Mouse (Mus musculus): ENCODE measurements around the gene Gabbr2. TPM values are rescaled to one million over a fixed set of nuclear protein-coding genes. Genes with fewer than 3 reads are reported as not detected.

The Gabbr2 gene
- polyA plus RNA-seq, 1 experiment = not detected

DNA sequence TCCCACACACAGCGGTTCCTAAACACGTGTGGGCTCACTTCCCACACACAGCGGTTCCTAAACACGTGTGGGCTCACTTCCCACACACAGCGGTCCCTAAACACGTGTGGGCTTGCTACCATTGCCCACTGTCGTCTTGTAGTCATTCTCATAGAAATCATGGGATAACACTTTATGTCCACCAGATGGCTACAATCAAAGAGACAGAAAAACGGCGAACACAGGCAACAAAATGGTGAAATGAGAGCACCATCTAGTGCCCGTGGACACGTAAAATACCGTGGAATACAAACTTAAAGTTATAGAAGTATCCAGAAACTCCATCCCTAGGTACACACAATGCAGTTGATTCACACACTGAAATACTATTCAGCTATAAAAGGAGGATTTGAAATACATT, 285.9 kb downstream of the Gabbr2 start:
- H3K9ac ChIP-seq (ENCODE audit: low read depth, poor library complexity, severe bottlenecking) = no peak overlapping the region
- TF ChIP-seq CTCF (IDR thresholded peaks at IDR 0.05; ENCODE audit: low read depth, low read length) = no peak
- H3K9me3 ChIP-seq (replicated peaks; ENCODE audit: control insufficient read depth, insufficient read depth, low read length, poor library complexity, severe bottlenecking) = no peaks in the 10 kb centered on the region
- no peaks in the 10 kb centered on the region for H3K4me1 ChIP-seq (ENCODE audit: control insufficient read depth, insufficient read depth, low read length)
- H3K4me3 ChIP-seq (ENCODE audit: low read depth, low read length) = no peak overlapping the region
- no peaks in the 10 kb centered on the region for H3K27me3 ChIP-seq (ENCODE audit: control insufficient read depth, insufficient read depth, low read length, poor library complexity, severe bottlenecking)
- no peak overlapping the region for H3K27ac ChIP-seq (ENCODE audit: insufficient read depth, low read length)
- no peaks in the 10 kb centered on the region for H3K36me3 ChIP-seq (ENCODE audit: control insufficient read depth, insufficient read depth, low read length, poor library complexity, severe bottlenecking)

DNA sequence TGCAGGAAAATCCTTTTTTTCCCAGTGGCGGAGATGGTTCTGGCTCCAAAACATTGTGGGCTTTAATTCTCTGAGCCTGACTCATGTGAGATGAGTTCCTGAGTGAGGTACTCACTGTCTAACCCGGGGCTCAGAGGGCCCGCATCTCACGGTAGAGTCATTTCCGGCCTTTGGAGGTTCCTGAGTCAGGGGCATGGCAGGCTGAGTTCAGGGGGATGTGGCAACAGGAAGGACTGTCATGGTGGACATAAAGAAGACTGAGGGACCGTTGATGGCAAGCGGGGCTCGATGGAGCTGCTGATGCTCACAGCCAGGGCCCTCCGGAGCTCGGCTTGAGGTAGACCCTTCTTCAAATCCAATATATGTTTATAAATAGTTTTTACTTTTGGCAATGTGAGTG, 288.5 kb downstream of the Gabbr2 start:
- H3K36me3 ChIP-seq (ENCODE audit: control insufficient read depth, insufficient read depth, low read length, poor library complexity, severe bottlenecking) = no peaks in the 10 kb centered on the region
- H3K4me1 ChIP-seq (ENCODE audit: control insufficient read depth, insufficient read depth, low read length) = no peaks in the 10 kb centered on the region
- no peak for TF ChIP-seq EP300 (IDR thresholded peaks at IDR 0.05; ENCODE audit: insufficient read depth, low read depth, low read length)
- no peak for TF ChIP-seq POLR2A (IDR thresholded peaks at IDR 0.05; ENCODE audit: insufficient read depth, low read length)
- no peak for TF ChIP-seq CTCF (IDR thresholded peaks at IDR 0.05; ENCODE audit: low read depth, low read length)
- H3K4me3 ChIP-seq (ENCODE audit: low read depth, low read length) = no peak overlapping the region
- no peaks in the 10 kb centered on the region for H3K27me3 ChIP-seq (ENCODE audit: control insufficient read depth, insufficient read depth, low read length, poor library complexity, severe bottlenecking)
- H3K27ac ChIP-seq (ENCODE audit: insufficient read depth, low read length) = no peak overlapping the region
- no peak overlapping the region for H3K9ac ChIP-seq (ENCODE audit: low read depth, poor library complexity, severe bottlenecking)
- H3K9me3 ChIP-seq (replicated peaks; ENCODE audit: control insufficient read depth, insufficient read depth, low read length, poor library complexity, severe bottlenecking) = no peaks in the 10 kb centered on the region

DNA sequence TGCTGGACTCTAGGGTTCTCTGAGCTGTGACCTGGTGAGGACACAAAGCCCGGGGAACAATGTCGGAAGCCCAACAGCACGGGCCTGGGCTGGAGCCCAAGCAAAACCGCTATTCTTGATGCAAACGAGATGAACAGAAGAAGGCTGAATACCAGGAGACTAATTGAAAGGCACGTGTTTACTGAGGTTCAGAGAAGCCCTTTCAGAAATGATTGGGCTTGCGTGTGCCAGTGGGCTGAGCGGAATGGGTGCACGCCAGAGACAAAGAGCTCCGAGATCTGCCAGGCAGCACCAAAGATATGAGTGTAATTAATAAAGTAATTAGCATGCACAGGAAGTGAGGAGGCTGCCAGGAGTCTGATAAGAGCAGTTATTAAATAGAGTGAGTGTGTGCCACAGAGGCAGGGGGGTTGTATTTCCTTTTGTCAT, 291.4 kb downstream of the Gabbr2 start:
- no peak for TF ChIP-seq EP300 (IDR thresholded peaks at IDR 0.05; ENCODE audit: insufficient read depth, low read depth, low read length)
- no peak for TF ChIP-seq POLR2A (IDR thresholded peaks at IDR 0.05; ENCODE audit: insufficient read depth, low read length)
- no peak for TF ChIP-seq CTCF (IDR thresholded peaks at IDR 0.05; ENCODE audit: low read depth, low read length)

DNA sequence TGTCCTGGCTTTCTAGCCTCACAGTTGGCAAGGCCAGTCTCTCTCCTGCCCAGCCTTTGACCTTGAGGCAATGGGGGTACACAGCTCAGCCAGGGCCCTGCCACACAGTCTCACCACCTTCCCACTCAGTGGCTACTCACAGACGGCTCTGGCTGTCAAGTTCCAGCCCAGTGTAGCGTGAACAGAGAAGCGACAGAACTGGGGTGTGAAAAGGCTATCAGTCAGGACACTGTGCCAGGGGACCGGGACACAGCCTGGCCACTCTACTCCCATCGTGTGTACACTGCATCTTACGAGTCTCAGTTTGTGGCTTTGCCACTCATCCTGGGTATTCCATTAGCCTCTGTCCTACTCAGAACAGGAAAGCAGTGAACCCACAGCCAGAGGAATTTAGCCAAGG, 295.2 kb downstream of the Gabbr2 start:
- H3K9ac ChIP-seq (ENCODE audit: low read depth, poor library complexity, severe bottlenecking) = no peak overlapping the region
- TF ChIP-seq POLR2A (IDR thresholded peaks at IDR 0.05; ENCODE audit: insufficient read depth, low read length) (no peak), CTCF (IDR thresholded peaks at IDR 0.05; ENCODE audit: low read depth, low read length) (no peak), EP300 (IDR thresholded peaks at IDR 0.05; ENCODE audit: insufficient read depth, low read depth, low read length) (no peak)
- H3K27me3 ChIP-seq (ENCODE audit: control insufficient read depth, insufficient read depth, low read length, poor library complexity, severe bottlenecking) = no peaks in the 10 kb centered on the region
- no peak overlapping the region for H3K4me3 ChIP-seq (ENCODE audit: low read depth, low read length)
- no peaks in the 10 kb centered on the region for H3K36me3 ChIP-seq (ENCODE audit: control insufficient read depth, insufficient read depth, low read length, poor library complexity, severe bottlenecking)
- H3K9me3 ChIP-seq (replicated peaks; ENCODE audit: control insufficient read depth, insufficient read depth, low read length, poor library complexity, severe bottlenecking) = no peaks in the 10 kb centered on the region
- H3K27ac ChIP-seq (ENCODE audit: insufficient read depth, low read length) = no peak overlapping the region
- no peaks in the 10 kb centered on the region for H3K4me1 ChIP-seq (ENCODE audit: control insufficient read depth, insufficient read depth, low read length)

More for the DNA sequence above, 291.4 kb downstream of the Gabbr2 start:
- Histone ChIP-seq H3K9me3 (replicated peaks; ENCODE audit: control insufficient read depth, insufficient read depth, low read length, poor library complexity, severe bottlenecking) (no peaks in the 10 kb centered on the region), H3K4me1 (ENCODE audit: control insufficient read depth, insufficient read depth, low read length) (no peaks in the 10 kb centered on the region), H3K36me3 (ENCODE audit: control insufficient read depth, insufficient read depth, low read length, poor library complexity, severe bottlenecking) (no peaks in the 10 kb centered on the region), H3K27me3 (ENCODE audit: control insufficient read depth, insufficient read depth, low read length, poor library complexity, severe bottlenecking) (no peaks in the 10 kb centered on the region), H3K9ac (ENCODE audit: low read depth, poor library complexity, severe bottlenecking) (no peak overlapping the region), H3K27ac (ENCODE audit: insufficient read depth, low read length) (no peak overlapping the region), H3K4me3 (ENCODE audit: low read depth, low read length) (no peak overlapping the region)

DNA sequence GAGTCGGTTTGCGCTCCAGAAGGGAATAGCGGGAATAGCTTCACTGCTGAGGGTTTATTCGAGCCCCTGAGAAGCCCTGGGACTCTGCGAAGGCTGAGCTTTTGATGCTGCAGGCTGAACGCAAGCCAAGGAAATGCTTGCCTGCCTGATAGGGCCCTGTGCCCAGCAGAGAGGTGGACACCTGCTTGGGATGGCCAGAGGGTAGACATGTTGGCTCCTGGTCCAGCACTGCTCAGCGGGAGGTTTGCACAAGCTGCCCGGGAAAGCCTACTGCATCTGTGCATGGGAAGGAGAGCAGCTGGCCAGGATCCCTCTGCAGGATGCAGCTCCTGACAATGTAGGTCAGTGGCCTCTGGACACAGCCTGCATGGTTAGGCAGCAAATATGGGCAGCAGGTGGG, 301.1 kb downstream of the Gabbr2 start:
- H3K27ac ChIP-seq (ENCODE audit: insufficient read depth, low read length) = no peak overlapping the region
- no peaks in the 10 kb centered on the region for H3K4me1 ChIP-seq (ENCODE audit: control insufficient read depth, insufficient read depth, low read length)
- H3K4me3 ChIP-seq (ENCODE audit: low read depth, low read length) = no peak overlapping the region
- no peak overlapping the region for H3K9ac ChIP-seq (ENCODE audit: low read depth, poor library complexity, severe bottlenecking)
- TF ChIP-seq POLR2A (IDR thresholded peaks at IDR 0.05; ENCODE audit: insufficient read depth, low read length) (no peak), CTCF (IDR thresholded peaks at IDR 0.05; ENCODE audit: low read depth, low read length) (no peak), EP300 (IDR thresholded peaks at IDR 0.05; ENCODE audit: insufficient read depth, low read depth, low read length) (no peak)
- no peaks in the 10 kb centered on the region for H3K9me3 ChIP-seq (replicated peaks; ENCODE audit: control insufficient read depth, insufficient read depth, low read length, poor library complexity, severe bottlenecking)
- no peaks in the 10 kb centered on the region for H3K36me3 ChIP-seq (ENCODE audit: control insufficient read depth, insufficient read depth, low read length, poor library complexity, severe bottlenecking)
- no peaks in the 10 kb centered on the region for H3K27me3 ChIP-seq (ENCODE audit: control insufficient read depth, insufficient read depth, low read length, poor library complexity, severe bottlenecking)

DNA sequence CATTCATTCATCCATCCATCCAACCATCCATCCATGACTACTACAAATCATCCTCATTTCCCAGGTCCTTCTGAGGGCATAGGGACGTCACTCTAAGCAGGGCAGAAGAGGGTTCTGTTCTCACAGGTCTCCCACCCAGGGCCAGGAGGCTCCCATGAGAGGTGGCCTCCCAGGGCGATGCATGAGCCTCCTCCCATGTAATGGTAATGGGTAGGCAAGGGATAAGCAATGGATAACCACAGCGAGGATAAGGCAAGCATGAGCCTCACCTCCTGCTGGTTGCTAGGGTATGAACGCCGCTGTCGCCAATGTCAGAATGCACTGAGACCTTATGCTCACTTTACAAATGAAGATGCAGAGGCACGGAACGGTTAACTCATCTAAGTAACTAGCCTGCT, 301.7 kb downstream of the Gabbr2 start:
- Histone ChIP-seq H3K9me3 (replicated peaks; ENCODE audit: control insufficient read depth, insufficient read depth, low read length, poor library complexity, severe bottlenecking) (no peaks in the 10 kb centered on the region), H3K4me1 (ENCODE audit: control insufficient read depth, insufficient read depth, low read length) (no peaks in the 10 kb centered on the region), H3K36me3 (ENCODE audit: control insufficient read depth, insufficient read depth, low read length, poor library complexity, severe bottlenecking) (no peaks in the 10 kb centered on the region), H3K9ac (ENCODE audit: low read depth, poor library complexity, severe bottlenecking) (no peak overlapping the region), H3K4me3 (ENCODE audit: low read depth, low read length) (no peak overlapping the region), H3K27me3 (ENCODE audit: control insufficient read depth, insufficient read depth, low read length, poor library complexity, severe bottlenecking) (no peaks in the 10 kb centered on the region), H3K27ac (ENCODE audit: insufficient read depth, low read length) (no peak overlapping the region)
- TF ChIP-seq CTCF (IDR thresholded peaks at IDR 0.05; ENCODE audit: low read depth, low read length) (no peak), POLR2A (IDR thresholded peaks at IDR 0.05; ENCODE audit: insufficient read depth, low read length) (no peak), EP300 (IDR thresholded peaks at IDR 0.05; ENCODE audit: insufficient read depth, low read depth, low read length) (no peak)

Measured in ES-Bruce4 (cell line).